Mouse (Mus musculus) brain, embryonic 18.5 days (tissue): ENCODE measurements around the gene Tbxas1.

Source experiments
- DNase-seq: peaks from one replicate; pipeline ENCODE4 v3.0.0-alpha.2; 2012; ENCODE audit warnings: low read depth, low spot score

Tbxas1 gene

GRCm38 (mm10) chr6:38853561-38853992 lies 21.6 kb upstream of the Tbxas1 start:
- DNase-seq = no peak

- DNase-seq = no peak
These were observed 15.4 kb upstream of the Tbxas1 start for GRCm38 (mm10) chr6:38859819-38860218.

- no peak for DNase-seq
These were observed 14.9 kb upstream of the Tbxas1 start for GRCm38 (mm10) chr6:38860301-38860700.

GRCm38 (mm10) chr6:38863595-38863994 lies 11.6 kb upstream of the Tbxas1 start:
- DNase-seq = no peak

- DNase-seq = no peak
These were observed 9.4 kb upstream of the Tbxas1 start for GRCm38 (mm10) chr6:38865805-38866204.

GRCm38 (mm10) chr6:38866357-38866756 lies 8.8 kb upstream of the Tbxas1 start:
- DNase-seq = no peak

GRCm38 (mm10) chr6:38866761-38867160 lies 8.4 kb upstream of the Tbxas1 start:
- no peak for DNase-seq

- DNase-seq = no peak
These were observed 7.9 kb upstream of the Tbxas1 start for GRCm38 (mm10) chr6:38867291-38867690.

- DNase-seq = no peak
These were observed 6.2 kb upstream of the Tbxas1 start for GRCm38 (mm10) chr6:38868974-38869373.

GRCm38 (mm10) chr6:38870070-38870469 lies 5.1 kb upstream of the Tbxas1 start:
- DNase-seq = no peak

GRCm38 (mm10) chr6:38871051-38871450 lies 4.2 kb upstream of the Tbxas1 start:
- no peak for DNase-seq

GRCm38 (mm10) chr6:38873316-38873715 lies 1.9 kb upstream of the Tbxas1 start:
- DNase-seq = no peak

GRCm38 (mm10) chr6:38874035-38874434 lies 1.2 kb upstream of the Tbxas1 start:
- DNase-seq = peak; percentile 55

GRCm38 (mm10) chr6:38874565-38875257 lies 493 bp upstream of the Tbxas1 start:
- no peak for DNase-seq

- peak; percentile 51 for DNase-seq
These were observed 1.1 kb downstream of the Tbxas1 start, which contains the start of gene Hipk2 for GRCm38 (mm10) chr6:38876071-38876911. Gene Hipk2 (minus strand): TSS chr6:38876165.

- no peak for DNase-seq
These were observed 2.5 kb downstream of the Tbxas1 start for GRCm38 (mm10) chr6:38877674-38878073.

GRCm38 (mm10) chr6:38881468-38881867 lies 6.3 kb downstream of the Tbxas1 start:
- no peak for DNase-seq

GRCm38 (mm10) chr6:38881975-38882374 lies 6.8 kb downstream of the Tbxas1 start:
- no peak for DNase-seq

GRCm38 (mm10) chr6:38882728-38883171 lies 7.5 kb downstream of the Tbxas1 start:
- no peak for DNase-seq

GRCm38 (mm10) chr6:38884482-38884881 lies 9.3 kb downstream of the Tbxas1 start:
- DNase-seq = no peak

GRCm38 (mm10) chr6:38885132-38885531 lies 9.9 kb downstream of the Tbxas1 start:
- DNase-seq = no peak

GRCm38 (mm10) chr6:38887436-38887835 lies 12.2 kb downstream of the Tbxas1 start:
- no peak for DNase-seq

GRCm38 (mm10) chr6:38889156-38889555 lies 14.0 kb downstream of the Tbxas1 start:
- no peak for DNase-seq
